Mouse (Mus musculus) urinary bladder, postnatal 10 days (tissue): ENCODE data around the gene Ciz1.

Experiments used
- DNase-seq: peaks from one replicate; pipeline ENCODE4 v3.0.0; 2022; ENCODE audit warnings: low spot score

The Ciz1 gene

DNA sequence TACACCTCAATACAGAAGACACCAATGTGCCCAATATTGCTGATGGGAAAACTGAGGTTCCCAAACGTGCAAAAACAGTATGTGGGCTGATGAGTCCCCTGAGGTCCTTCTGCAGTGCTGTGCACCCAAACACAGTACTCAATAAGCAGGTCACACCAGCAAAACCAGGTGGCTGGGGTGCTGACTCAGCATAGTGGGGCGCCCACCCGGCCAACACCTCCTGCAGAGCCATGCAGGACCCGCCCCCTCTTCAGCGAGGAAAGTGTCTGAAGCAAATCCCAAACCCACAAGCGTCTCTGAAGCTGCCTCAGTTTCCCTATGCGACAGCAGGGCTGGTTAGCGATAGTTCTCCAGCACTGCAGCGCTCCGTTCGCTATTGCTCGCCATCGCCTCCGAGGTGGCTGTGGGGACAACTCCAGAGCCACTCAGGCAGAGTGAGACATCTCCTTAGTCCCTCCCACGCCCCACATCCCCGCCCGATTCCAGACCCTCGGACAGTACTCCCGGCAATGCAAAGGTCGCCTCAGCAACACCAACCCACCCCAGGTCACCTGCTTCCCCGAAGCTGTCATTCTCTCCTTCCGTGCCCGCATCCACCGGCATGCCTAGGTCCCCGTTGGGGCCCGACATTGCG, 29.1 kb downstream of the Ciz1 start:
- DNase-seq: no peak

DNA sequence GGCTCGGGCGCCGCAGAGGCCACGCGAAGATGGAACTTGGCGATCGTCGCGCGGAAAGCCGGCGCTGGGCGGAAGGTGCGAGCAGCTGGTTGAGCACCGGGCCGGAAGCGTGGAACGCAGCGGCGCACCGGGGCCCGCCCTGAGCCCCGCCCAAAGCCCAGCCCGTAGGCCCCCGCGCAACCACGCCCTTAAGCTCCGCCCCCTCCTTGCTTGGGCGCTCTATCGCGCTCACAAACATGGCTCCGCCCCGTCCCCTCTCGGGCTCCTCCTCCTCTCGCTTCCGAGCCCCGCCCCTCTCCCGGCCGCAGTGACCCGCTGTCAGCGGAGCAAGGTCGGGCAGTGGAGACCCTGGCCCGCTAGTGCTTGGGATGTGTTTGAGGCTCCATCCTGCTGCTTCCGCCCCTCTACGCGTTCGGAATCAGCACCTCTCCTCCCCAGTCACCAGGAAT, 29.7 kb downstream of the Ciz1 start, which contains the start of gene 1110008P14Rik:
TSS of gene 1110008P14Rik (minus strand) at position 164 of the 449 bp plus-strand sequence.
- peak; percentile 70 for DNase-seq

DNA sequence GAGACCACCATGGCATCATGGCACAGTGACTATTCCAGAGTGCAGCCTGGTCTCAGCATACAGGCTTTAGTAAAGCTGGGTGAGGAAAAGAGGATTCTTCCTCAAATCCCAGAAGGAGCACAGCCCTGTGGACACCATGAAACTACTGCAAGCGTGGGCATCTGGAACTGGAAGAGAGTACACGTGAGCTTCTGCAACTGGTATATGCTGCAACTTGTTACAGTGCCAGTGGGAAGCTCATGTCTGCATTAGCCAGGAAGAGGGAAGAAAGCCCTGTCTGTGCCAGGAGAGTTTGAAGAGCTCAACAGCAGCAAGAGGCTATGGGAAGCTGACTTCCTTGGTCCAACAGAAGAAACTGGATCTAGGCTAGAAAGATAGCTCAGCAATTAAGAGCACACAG, 30.6 kb downstream of the Ciz1 start:
- no peak for DNase-seq

DNA sequence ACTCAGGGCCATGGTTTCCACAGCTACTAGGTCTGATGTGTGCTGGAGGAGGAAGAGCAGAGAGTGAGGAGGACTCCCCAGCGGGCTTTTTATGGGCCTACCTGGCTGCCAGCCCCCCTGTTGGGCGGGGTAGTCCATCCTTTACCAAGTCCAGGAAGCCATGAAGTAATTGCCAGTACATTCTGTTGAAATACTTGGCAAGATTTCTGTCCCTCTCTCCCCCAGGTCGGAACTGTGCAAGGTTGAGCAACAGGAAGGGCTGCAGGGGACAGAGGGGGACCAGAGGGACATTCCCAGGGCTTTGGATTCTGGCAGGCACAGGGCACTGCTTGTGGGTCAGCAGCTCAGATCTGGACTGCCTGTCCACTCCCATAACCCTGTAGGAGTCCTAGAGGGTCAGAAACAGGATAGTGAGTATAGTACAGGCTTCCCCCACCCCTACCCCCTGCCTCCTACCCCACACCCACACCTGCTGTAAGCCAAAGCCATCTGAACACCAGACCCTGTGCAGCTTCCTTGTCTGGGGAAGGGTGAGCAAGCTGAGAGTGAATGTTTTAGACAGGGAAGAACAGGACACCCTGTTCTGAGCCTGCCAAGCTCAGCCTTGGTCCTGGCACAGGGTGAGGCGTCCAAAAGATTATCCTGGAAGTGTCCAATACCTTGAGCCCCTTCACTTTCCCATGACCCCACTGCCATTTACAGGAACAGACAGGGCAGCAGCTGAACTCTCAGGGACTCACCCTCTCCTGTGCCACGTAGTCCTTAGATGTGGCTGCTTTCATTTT, 35.8 kb downstream of the Ciz1 start, which contains the start of gene Lcn2:
TSS of gene Lcn2 (minus strand) at position 547 of the 785 bp plus-strand sequence.
- no peak for DNase-seq

DNA sequence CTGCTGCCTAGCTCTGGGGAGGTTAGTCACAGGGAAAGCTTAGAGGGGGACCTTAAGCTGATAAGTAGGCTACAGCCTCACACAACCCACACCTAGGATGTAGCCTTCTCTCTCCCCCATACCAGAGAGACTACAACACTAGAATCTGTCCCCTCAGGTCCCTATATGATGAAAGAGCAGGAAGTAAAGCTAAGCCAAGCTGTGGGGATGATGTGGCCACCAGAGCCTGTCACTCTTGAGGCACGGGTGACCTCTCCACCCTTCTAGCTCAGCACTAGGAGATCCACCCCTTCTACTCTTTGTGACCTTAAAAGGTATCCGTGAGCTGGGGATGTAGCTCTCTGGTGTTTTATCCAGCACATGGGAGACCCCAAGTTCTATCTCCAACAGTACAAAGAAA, 37.0 kb downstream of the Ciz1 start:
- DNase-seq: no peak

DNA sequence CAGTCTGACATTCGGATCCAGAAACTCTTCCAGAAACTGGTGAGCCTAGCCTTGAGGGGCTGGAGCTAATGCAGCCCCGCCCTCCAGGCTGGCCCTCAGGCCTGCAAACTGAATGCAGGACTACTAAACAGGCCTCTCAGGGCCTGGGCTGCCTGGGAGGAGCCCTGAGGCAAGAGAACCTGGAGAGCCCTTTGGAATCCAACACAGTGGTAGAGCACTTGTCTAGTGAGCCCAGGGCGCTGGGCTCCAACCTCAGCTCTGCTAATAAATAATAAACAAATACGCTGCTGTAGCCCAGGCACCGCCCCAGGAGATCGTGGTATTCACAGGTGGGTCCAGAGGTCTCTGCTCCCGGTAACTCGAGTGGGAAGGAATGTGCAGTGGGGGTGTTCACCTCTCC, 38.7 kb downstream of the Ciz1 start:
- DNase-seq: no peak

DNA sequence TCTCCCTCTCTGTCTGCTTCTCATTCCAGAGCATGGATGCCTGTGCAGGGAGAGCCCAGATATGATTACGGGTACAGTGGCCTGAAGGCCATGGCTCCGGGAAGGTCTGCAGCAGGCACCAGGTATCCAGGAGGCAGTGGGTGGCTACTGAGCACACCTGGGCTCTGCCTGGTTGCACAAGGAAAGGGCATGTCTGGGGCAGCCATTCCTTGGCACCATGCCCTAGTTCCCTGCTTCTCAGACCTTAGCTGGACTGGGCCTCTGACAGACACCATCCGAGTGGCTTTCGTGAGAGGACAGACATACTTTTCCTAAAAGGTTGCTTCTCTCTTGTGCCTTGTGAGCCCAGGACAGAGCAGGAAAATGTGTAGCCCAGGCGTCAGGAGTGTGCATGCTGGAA, 39.9 kb downstream of the Ciz1 start:
- DNase-seq: no peak

DNA sequence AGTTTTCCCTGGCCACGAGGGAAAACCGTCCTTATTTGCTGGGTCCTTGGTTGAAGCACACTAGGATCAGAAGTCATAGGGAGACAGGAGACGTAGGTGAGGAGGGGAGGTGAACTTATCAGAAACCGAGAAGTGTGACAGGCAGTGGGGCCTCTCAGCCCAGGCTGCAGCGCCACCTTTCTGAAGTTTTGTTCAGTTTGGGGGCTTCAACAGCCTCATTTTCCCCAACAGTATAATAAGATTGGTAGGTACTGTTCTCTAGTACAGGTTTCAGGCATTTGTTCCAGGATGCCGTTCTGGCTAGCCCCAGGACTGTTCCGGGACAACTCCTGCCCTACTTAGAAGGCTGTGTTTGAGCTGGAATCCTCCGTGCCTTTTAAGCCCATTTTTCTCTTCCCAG, 42.8 kb downstream of the Ciz1 start:
- no peak for DNase-seq

DNA sequence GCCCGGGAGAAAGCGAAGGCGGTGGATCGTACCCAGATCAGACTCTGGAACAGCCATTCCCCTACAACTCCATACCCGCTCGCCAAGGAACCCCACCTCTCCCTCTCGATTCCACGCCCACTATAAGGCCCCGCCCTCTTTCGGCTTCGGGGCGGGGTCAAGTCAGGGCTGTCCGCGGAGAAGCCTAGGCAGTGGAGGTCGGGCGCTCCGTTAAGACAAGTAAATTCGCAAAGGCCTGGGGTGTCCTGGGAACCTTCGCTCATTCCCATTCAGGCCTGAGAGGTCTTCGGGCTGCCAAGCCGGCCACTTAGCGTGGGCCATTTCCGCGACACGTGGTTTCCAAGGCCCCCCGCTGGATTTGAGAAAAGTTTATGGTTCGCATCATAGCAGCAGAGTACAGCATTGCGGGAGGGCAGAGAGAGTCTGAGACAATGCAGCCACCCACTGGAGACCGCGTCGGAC, 43.4 kb downstream of the Ciz1 start, which contains the start of gene Ptges2:
TSS of gene Ptges2 (plus strand) at position 413 of the 462 bp plus-strand sequence.
- peak; percentile 63 for DNase-seq

DNA sequence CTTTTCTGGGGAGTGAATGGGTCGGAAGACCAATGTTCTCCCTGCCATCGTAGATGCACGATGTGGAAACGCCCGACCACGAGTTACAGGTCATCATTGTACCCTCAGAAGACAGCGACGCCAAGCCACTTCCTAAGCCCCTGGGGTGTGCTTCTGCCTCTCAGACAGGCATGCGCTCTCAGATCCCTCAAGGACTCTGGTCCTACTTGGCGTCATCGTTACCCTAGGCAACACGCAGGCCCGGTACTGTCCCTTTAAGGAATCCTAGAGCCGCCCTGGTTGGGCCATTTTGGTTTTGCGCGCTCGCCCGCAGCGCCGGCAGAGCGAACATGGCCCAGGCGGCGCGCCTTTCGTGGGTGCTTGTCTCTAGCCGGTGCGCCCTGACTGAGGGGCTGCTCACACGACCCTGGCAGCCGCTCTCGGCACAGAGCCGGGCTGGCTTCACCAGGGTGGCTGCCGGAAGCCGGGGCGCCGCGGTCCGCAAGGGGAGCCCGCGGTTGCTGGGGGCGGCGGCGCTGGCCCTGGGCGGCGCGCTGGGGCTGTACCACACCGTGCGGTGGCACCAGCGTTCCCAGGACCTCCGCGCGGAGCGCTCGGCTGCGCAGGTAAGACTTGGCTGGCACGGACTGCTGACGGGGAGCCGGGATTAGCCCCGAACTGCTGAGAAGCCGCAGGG, 44.0 kb downstream of the Ciz1 start:
- DNase-seq: peak; percentile 69

DNA sequence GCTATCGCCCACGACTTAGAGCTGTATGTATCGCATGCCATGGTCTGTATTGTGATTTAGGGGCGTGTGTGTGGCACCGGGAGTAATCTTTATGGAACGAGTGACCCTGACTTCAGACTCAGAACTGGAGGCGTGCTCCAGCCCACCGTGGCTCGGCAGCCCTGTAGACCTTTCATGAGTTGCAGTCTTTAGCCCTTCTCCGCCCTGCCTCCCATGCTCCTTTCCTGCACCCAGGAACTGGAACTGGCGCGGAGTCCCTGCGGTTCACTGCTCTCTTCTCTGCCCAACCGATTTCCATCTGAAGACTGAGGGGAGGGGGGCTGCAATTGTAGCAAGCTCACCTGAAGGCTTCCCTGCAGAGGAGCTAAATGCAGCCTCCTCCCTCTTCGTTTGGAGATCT, 44.6 kb downstream of the Ciz1 start:
- no peak for DNase-seq

DNA sequence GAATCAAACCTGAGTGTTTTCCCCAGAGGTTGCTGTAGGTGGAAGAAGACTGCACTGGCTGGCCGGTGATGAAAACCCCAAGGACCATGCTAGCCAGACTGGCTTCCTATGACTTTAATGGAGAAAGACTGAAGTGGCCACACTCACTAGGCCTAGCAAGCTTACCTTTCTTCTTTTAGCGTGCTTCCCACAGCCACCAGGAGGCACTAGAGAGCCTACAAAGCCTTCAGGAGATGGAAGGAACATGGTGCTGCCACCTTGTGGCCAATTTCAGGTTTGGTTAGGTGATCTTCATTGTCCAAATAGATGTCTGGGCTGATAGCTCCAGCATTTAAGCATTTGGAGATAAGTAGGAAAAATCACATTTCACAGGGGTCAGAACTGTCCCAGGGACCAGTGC, 52.5 kb downstream of the Ciz1 start:
- DNase-seq: peak; percentile 79

DNA sequence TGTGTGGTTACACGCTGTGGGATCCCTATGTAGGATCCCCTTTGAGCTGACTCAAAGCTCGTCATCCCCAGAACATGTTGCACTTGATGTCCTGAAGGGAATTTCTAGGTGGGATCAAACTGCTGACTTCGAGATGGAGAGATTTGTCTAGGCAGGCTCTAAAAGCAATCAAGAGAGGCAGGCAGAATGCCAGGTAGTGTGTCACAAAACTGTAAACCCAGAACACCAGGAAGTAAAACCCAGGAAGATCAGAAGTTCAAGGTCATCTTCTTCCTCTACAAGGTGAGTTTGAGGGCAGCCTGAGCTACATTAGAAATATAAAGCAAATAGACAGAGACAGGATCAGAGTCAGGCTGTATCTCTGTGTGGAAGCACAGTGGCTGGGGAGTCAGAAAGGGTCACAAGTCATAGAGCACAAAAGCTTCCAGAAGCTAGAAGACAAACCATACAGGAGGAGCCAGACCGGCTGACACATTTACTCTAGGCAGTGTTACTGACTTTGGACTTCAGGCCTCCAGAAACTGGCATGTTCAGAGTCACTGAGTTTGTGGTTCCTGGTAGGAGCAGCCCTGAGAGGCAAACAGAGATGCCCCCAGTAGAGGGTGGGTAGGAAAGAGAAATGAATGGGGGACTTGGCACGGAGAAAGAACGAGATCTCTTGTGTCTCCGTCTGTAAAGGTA, 55.2 kb downstream of the Ciz1 start:
- no peak for DNase-seq

DNA sequence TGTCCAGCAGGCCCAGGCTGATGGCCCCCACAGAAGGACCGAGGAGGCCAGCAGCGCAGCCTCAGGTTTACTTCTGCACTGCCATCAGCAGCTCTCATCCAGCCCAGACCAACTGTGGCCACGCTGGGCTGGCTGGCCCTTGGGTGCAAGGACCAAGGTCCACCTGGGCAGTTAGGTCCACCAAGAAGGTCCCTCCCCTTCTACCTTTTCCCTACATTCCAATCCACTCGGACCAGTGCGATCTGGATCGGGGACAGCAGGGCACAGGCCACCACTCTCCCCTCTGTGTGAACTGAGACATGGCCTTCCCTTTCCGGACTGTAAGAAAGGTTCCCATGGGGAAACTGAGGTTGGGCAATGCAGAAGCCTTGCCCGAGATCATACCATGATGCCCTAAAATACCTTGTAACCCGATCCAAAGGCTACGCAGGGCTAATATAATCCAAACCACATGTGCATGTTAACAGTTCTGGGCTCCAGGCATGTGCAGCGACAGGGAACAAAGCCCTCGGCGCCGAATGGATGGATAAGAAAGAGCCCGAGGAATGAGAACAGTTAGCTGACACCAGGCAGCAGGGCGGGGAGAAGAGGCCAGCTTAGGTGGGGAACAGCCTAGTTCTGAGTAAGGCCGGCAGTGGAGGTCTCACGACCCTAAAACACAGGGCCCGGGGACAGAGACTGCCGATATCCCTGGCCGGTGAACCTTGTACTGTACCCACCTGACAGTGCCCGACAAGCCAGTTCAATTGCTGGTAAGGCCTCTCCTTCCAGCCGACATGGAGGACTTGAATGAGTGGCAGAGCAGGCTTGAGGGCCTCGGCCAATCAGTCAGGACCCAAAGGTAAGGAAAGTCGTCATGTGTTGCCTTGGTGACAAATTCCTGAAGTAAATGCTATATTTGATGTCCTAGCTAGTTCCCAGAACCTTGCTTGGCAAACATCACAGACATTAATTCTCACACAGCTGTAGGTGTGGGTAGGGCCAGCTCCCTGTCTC, 56.6 kb downstream of the Ciz1 start:
- no peak for DNase-seq

DNA sequence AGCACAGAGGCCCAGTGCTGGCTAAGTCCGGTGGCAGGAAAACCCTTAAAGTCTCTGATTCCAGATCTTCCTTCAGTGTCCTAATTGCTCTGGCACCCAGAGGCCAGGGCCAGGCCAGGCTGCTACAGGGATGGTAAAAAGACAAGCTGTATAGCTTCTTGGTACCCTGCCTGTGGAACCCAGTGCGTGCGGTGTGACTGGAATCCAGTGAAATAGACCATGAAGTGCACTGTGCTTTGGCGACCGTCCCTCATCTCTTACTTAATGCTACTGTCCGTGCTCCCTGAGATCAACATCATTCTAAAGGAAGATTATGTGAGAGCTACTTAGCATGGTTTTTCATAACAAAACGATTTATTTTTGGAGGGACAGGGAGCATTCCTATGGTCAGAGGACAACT, 59.3 kb downstream of the Ciz1 start:
- DNase-seq: no peak

DNA sequence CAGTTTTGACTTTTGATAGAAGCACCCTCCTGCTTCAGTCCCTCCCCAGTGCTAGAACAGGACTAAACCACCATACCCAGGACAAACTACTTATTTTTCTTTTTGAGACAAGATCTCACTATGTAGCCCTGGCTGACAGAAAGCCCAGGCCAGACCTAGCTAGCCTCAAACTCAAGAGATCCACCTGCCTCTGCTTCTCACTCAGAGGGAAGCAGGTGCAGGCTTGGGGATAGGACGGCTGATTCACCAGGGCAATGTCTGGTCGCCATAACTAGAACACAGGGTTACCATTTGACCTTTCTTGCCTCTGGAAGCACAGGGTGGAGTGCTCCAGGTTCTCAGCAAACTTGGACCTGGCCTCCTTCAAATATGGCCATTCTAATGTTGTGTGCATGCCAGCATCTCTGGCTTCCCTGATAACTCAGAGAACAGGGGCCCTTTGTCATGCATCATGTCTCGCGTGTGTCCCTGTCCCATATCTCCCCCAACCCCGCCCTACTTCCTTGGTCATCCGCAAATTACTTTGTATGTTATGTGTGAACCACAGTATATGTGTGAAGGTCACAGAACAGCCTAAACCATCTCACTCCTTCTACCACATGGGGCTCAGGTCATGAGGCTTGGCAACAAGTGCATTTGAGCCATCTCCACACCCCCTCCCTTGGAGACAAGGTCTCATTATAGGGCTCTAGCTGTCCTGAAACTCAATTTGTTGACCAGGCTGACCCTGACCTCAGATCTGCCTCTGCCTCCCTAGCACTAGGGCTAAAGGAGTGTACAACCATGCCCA, 60.8 kb downstream of the Ciz1 start:
- DNase-seq: no peak

DNA sequence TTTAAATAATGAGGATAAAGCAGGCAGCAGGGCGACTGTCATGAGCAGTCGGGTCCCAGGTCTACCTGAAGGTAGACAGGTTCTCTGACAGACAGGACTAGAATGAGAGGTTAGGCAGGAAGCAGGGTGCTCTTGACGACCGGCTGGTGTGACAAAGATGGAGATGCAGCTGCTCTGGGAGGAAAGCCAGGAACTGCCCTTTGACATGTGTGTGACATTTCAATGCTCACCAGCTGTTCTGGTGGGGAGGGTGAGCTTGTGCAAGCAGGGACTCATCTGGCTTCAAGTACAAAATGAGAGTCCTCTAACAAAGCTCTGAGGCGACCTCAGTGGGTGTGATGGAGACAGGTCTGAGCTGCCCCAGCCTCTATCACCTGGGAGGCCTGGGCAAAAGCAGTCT, 61.8 kb downstream of the Ciz1 start:
- DNase-seq: no peak

DNA sequence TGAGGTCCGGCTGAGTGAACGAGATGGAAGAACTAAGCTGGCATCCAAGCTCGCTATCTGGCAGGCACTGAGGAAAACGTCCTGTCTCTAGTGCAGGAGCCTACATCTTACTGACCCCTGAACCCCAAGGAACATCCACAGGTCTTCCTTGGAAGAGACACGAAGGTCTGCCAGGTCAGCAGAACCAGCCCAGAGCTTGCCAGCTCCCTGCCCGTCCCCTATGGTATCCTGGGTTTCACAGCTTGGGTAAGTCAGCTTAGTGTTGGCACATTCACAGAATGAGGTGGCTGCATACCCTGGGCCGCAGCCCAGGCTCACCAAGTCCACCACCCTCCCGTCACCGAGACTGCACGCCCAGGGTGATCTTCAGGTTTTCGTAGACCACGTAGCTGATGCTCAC, 63.7 kb downstream of the Ciz1 start:
- DNase-seq: no peak

DNA sequence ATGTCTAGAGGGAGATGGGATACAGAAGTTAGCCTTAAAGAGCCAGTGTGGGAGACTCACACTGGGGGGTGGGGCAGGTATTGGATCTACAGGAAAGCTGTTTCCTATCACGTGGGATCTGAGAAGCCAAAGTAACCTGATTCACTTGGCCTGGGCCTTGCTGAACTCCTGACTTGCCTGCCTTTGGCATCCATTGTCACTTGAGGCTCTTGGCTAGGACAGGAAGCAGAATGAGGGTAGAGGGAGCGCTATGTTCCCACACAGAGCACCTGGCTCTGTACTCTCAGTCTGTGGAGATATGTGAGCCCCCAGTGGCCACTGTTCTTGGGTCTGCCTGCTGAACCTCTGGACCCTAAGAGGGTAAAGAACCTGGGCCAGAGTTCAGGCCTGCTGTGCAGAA, 64.4 kb downstream of the Ciz1 start:
- no peak for DNase-seq

DNA sequence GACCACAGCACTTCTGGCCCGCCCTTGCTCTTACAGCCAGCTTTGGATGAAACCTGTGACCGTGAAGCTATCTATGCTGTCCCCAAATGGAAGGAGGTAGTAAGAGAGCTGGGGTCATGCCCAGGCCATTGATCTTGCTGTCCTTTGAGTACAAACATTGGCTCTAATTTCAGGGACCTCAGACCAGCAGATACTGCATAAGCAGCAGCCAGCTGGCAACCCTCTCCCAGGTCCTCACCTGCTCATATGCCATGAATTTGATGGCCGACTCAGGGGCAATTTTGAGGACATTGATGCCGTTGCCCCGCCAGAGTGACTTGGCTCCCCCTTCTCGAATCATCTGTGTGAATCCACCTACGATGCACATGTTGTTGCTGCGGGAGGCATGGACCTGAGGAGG, 65.4 kb downstream of the Ciz1 start:
- no peak for DNase-seq
